15 mouse cellular contexts compared by ENCODE assay signal in genomic region chr6:113465602-113466001, GRCm38 (mm10). TPM values are rescaled to one million over a fixed set of nuclear protein-coding genes. Genes with fewer than 3 reads are reported as not detected.
DNase-seq lines count a peak whose midpoint lies in the region; ATAC-seq and TF ChIP-seq lines count a peak whose summit lies in the region.
"Had no signal": no experiment of that assay in that cellular context is flagged by ENCODE, and none has a peak within 500 bp of the region (broad histone marks: within the 10 kb centered on the region; RNA-seq: fewer than 3 reads in every experiment).

No protein-coding gene starts in this region.

- dilution Hi-C loops in CH12.LX (cut with MboI; ENCODE audit: extremely low pct_ligation_motif_present, extremely low pct_unique_long_range_greater_than_20kb, low sequenced_read_pairs): no loop called here

- in situ Hi-C loops in CH12.LX (cut with MboI; ENCODE audit: low pct_ligation_motif_present, low pct_unique_long_range_greater_than_20kb, low sequenced_read_pairs): no loop called here

- no peak for ATAC-seq in forebrain, postnatal 0 days
- ATAC-seq in forebrain, embryonic 12.5 days (ENCODE audit: low FRiP score): no peak
- ATAC-seq in hindbrain, embryonic 13.5 days (ENCODE audit: low FRiP score): no peak

- H3K4me2 ChIP-seq in forebrain, postnatal 0 days (ENCODE audit: low read depth): no peak overlapping the region
- H3K4me2 ChIP-seq in forebrain, embryonic 12.5 days: no peak overlapping the region
- H3K4me2 ChIP-seq in CH12.LX (ENCODE audit: insufficient read depth, low read depth, poor library complexity, severe bottlenecking): no peak overlapping the region
- H3K4me2 ChIP-seq in hindbrain, embryonic 13.5 days: no peak overlapping the region
- H3K4me2 ChIP-seq: hindbrain, embryonic 15.5 days; liver, embryonic 11.5 days had no signal

- TF ChIP-seq EP300 in CH12.LX (IDR thresholded peaks at IDR 0.05; ENCODE audit: low read length): no peak

- intact Hi-C loops in left cerebral cortex, postnatal 4 days (cut with DNase I): no loop called here
- intact Hi-C loops in left cerebral cortex, postnatal 25 days (cut with DNase I): no loop called here

- no peak; the same call in none of the 2 replicates for TF ChIP-seq RAD21 in CH12.LX (IDR thresholded peaks at IDR 0.05; ENCODE audit: low read depth, low read length)

- DNase-seq in forebrain, postnatal 0 days: no peak
- peak; percentile 76 for DNase-seq in left cerebral cortex, postnatal 4 days
- DNase-seq in left cerebral cortex, postnatal 25 days (ENCODE audit: low spot score in 2 of 2): no peak
- DNase-seq in CH12.LX (ENCODE audit: extremely low read depth): no peak
- no peak for DNase-seq in natural killer cell, adult 2 months (ENCODE audit: low spot score in 2 of 2)
- DNase-seq in left cerebral cortex, adult 8-10 months (ENCODE audit: low spot score in 2 of 2): no peak
- DNase-seq: cerebellum, postnatal 25 days; midbrain, embryonic 14.5 days; thymus, postnatal 14 days had no signal

- no peaks in the 10 kb centered on the region for H3K79me2 ChIP-seq in CH12.LX (replicated peaks; ENCODE audit: control insufficient read depth, extremely low read depth, insufficient read depth, poor library complexity, severe bottlenecking)

- H3K4me3 ChIP-seq in forebrain, postnatal 0 days (ENCODE audit: low read depth, low read length): no peak overlapping the region
- no peak overlapping the region for H3K4me3 ChIP-seq in forebrain, embryonic 12.5 days (replicated peaks)
- no peak overlapping the region for H3K4me3 ChIP-seq in CH12.LX (replicated peaks in 1 of 3; ENCODE audit: low read depth in 2 of 3, low read length in 2 of 3, poor library complexity in 1 of 3)
- no peak overlapping the region for H3K4me3 ChIP-seq in hindbrain, embryonic 13.5 days
- H3K4me3 ChIP-seq: erythroblast, embryonic 14.5 days; hindbrain, embryonic 15.5 days had no signal

- H3K36me3 ChIP-seq in forebrain, postnatal 0 days (ENCODE audit: insufficient read depth): no peaks in the 10 kb centered on the region
- H3K36me3 ChIP-seq in forebrain, embryonic 12.5 days (replicated peaks): no peaks in the 10 kb centered on the region
- H3K36me3 ChIP-seq in CH12.LX (replicated peaks in 1 of 2; ENCODE audit: control insufficient read depth in 1 of 2, insufficient read depth in 1 of 2, low read length in 1 of 2): no peaks in the 10 kb centered on the region
- no peaks in the 10 kb centered on the region for H3K36me3 ChIP-seq in hindbrain, embryonic 13.5 days
- H3K36me3 ChIP-seq: hindbrain, embryonic 15.5 days had no signal

- no peak overlapping the region for H3K9ac ChIP-seq in forebrain, postnatal 0 days
- H3K9ac ChIP-seq in forebrain, embryonic 12.5 days: no peak overlapping the region
- no peak overlapping the region for H3K9ac ChIP-seq in CH12.LX (ENCODE audit: insufficient read depth, low read depth)
- peak overlapping the region; percentile 13; the same call in 1 of the 2 replicates for H3K9ac ChIP-seq in hindbrain, embryonic 13.5 days
- H3K9ac ChIP-seq: hindbrain, embryonic 15.5 days had no signal

- no peak for TF ChIP-seq POLR2A in CH12.LX (IDR thresholded peaks at IDR 0.05; ENCODE audit: low read depth, low read length)

- WGBS in forebrain, postnatal 0 days: 54% methylated on average over 5 of the region's 5 CpGs
- WGBS in forebrain, embryonic 12.5 days: 58% methylated on average over 5 of the region's 5 CpGs
- 54% methylated on average over 5 of the region's 5 CpGs for WGBS in hindbrain, embryonic 13.5 days

- H3K9me3 ChIP-seq in forebrain, postnatal 0 days (ENCODE audit: low read length): no peaks in the 10 kb centered on the region
- H3K9me3 ChIP-seq in forebrain, embryonic 12.5 days: no peaks in the 10 kb centered on the region
- no peaks in the 10 kb centered on the region for H3K9me3 ChIP-seq in CH12.LX (replicated peaks; ENCODE audit: low read length)
- H3K9me3 ChIP-seq in hindbrain, embryonic 13.5 days: no peaks in the 10 kb centered on the region
- H3K9me3 ChIP-seq: hindbrain, embryonic 15.5 days had no signal

- peak; percentile 32; the same call in 1 of the 2 replicates for TF ChIP-seq CTCF in forebrain, postnatal 0 days (IDR thresholded peaks at IDR 0.05; ENCODE audit: low read depth)
- TF ChIP-seq CTCF in CH12.LX (conservative IDR thresholded peaks at IDR 0.05 in 1 of 2, IDR thresholded peaks at IDR 0.05 in 1 of 2; ENCODE audit: low read depth in 2 of 2, low read length in 2 of 2): peak in 1 of 2 experiments; percentile 39; a peak in 2 of 4 replicates

- no peak overlapping the region for H3K27ac ChIP-seq in forebrain, postnatal 0 days (ENCODE audit: low read depth, low read length)
- no peak overlapping the region for H3K27ac ChIP-seq in forebrain, embryonic 12.5 days
- H3K27ac ChIP-seq in CH12.LX (ENCODE audit: insufficient read depth, low read depth): no peak overlapping the region
- no peak overlapping the region for H3K27ac ChIP-seq in hindbrain, embryonic 13.5 days
- H3K27ac ChIP-seq: hindbrain, embryonic 15.5 days had no signal

- peaks cover 8% of the 10 kb centered on the region for H3K27me3 ChIP-seq in forebrain, postnatal 0 days (ENCODE audit: insufficient read depth, low read length)
- H3K27me3 ChIP-seq in forebrain, embryonic 12.5 days: peaks cover 40% of the 10 kb centered on the region
- H3K27me3 ChIP-seq in CH12.LX (replicated peaks): peaks cover 30% of the 10 kb centered on the region
- peaks cover 40% of the 10 kb centered on the region for H3K27me3 ChIP-seq in hindbrain, embryonic 13.5 days

- H3K4me1 ChIP-seq in forebrain, postnatal 0 days (ENCODE audit: insufficient read depth): 0 out of 2 replicates have a peak, but pooled peaks cover 4% of the 10 kb centered on the region
- peaks cover 7% of the 10 kb centered on the region for H3K4me1 ChIP-seq in forebrain, embryonic 12.5 days
- peaks cover 13 to 19% of the 10 kb centered on the region in 2 experiments; a peak in 3 of 4 replicates for H3K4me1 ChIP-seq in CH12.LX (ENCODE audit: control insufficient read depth in 1 of 2, insufficient read depth in 2 of 2)
- peaks cover 13% of the 10 kb centered on the region for H3K4me1 ChIP-seq in hindbrain, embryonic 13.5 days (replicated peaks)

RNA-seq across cellular contexts. Expression of gene Il17rc, which starts 5.6 kb away (rescaled TPM):
- 3.2 and 3.8 TPM in 2 replicates for total RNA-seq in forebrain, postnatal 0 days (2014; rRNA removed)
- 4.3 and 4.8 TPM in 2 replicates for polyA plus RNA-seq in forebrain, postnatal 0 days (2015; fragmentation: Nextera tagmentation; extraction: Ambion mirVana)
- polyA plus RNA-seq in forebrain, embryonic 12.5 days (2016; fragmentation: Nextera tagmentation; extraction: Ambion mirVana): 1.6 and 2.2 TPM in 2 replicates
- total RNA-seq in left cerebral cortex, postnatal 4 days (2021): 1 to 10 TPM; 2.2 to 2.4 TPM
- 1 to 10 TPM; 4.6 to 5.7 TPM for total RNA-seq in left cerebral cortex, postnatal 25 days (2021)
- not detected in 2 replicates for total RNA-seq in CH12.LX (2012; rRNA removed)
- not detected in 2 replicates for total RNA-seq in CH12.LX (2014; rRNA removed)
- not detected in 2 replicates for polyA plus RNA-seq in CH12.LX (2012; ENCODE audit: insufficient read length, low read depth)
- polyA plus RNA-seq in hindbrain, embryonic 13.5 days (2015; fragmentation: Nextera tagmentation; extraction: Ambion mirVana): 2.0 and 2.4 TPM in 2 replicates
- total RNA-seq in left cerebral cortex, adult 8-10 months (2022): 1 to 10 TPM; 5.2 to 8.3 (median 5.6) TPM
- polyA plus RNA-seq: erythroblast, embryonic 14.5 days had no signal

RNA-seq across cellular contexts. Expression of gene Il17re, which starts 7.3 kb away (rescaled TPM):
- not detected in 2 replicates for total RNA-seq in forebrain, postnatal 0 days (2014; rRNA removed)
- 0.14 and 0.28 TPM in 2 replicates for polyA plus RNA-seq in forebrain, postnatal 0 days (2015; fragmentation: Nextera tagmentation; extraction: Ambion mirVana)
- polyA plus RNA-seq in forebrain, embryonic 12.5 days (2016; fragmentation: Nextera tagmentation; extraction: Ambion mirVana): 0.46 and 0.55 TPM in 2 replicates
- total RNA-seq in left cerebral cortex, postnatal 4 days (2021): under 1 TPM; 0.26 to 0.30 TPM
- total RNA-seq in left cerebral cortex, postnatal 25 days (2021): under 1 TPM; 0.34 to 0.66 TPM
- total RNA-seq in CH12.LX (2012; rRNA removed) (0.13 TPM in 1 of 2 replicates, not detected in the other), CH12.LX (2014; rRNA removed) (not detected in 2 replicates)
- 0.13 TPM in 1 of 2 replicates, not detected in the other for polyA plus RNA-seq in CH12.LX (2012; ENCODE audit: insufficient read length, low read depth)
- 0.09 and 0.17 TPM in 2 replicates for polyA plus RNA-seq in hindbrain, embryonic 13.5 days (2015; fragmentation: Nextera tagmentation; extraction: Ambion mirVana)
- total RNA-seq in left cerebral cortex, adult 8-10 months (2022): under 1 TPM; 0.24 to 0.74 (median 0.58) TPM
- polyA plus RNA-seq: erythroblast, embryonic 14.5 days; midbrain, embryonic 14.5 days had no signal

RNA-seq across cellular contexts. Expression of gene Creld1, which starts 17.5 kb away (rescaled TPM):
- 34.0 and 39.5 TPM in 2 replicates for total RNA-seq in forebrain, postnatal 0 days (2014; rRNA removed)
- polyA plus RNA-seq in forebrain, postnatal 0 days (2015; fragmentation: Nextera tagmentation; extraction: Ambion mirVana): 45.5 and 52.7 TPM in 2 replicates
- polyA plus RNA-seq in forebrain, embryonic 12.5 days (2016; fragmentation: Nextera tagmentation; extraction: Ambion mirVana): 39.6 and 43.1 TPM in 2 replicates
- 10 to 100 TPM; 80.4 to 82.1 TPM for total RNA-seq in left cerebral cortex, postnatal 4 days (2021)
- total RNA-seq in left cerebral cortex, postnatal 25 days (2021): 100 to 1,000 TPM; 114 to 121 TPM
- 4.3 and 6.2 TPM in 2 replicates for total RNA-seq in CH12.LX (2012; rRNA removed)
- 3.3 and 3.4 TPM in 2 replicates for total RNA-seq in CH12.LX (2014; rRNA removed)
- 12.9 and 14.3 TPM in 2 replicates for polyA plus RNA-seq in CH12.LX (2012; ENCODE audit: insufficient read length, low read depth)
- 67.2 and 72.4 TPM in 2 replicates for polyA plus RNA-seq in hindbrain, embryonic 13.5 days (2015; fragmentation: Nextera tagmentation; extraction: Ambion mirVana)
- 100 to 1,000 TPM in 3 of 4 experiments, 10 to 100 TPM in 1; 99.3 to 110 (median 105) TPM for total RNA-seq in left cerebral cortex, adult 8-10 months (2022)

RNA-seq across cellular contexts. Expression of gene Jagn1, which starts 23.2 kb away (rescaled TPM):
- total RNA-seq in forebrain, postnatal 0 days (2014; rRNA removed): 37.7 and 43.6 TPM in 2 replicates
- 61.3 and 81.8 TPM in 2 replicates for polyA plus RNA-seq in forebrain, postnatal 0 days (2015; fragmentation: Nextera tagmentation; extraction: Ambion mirVana)
- polyA plus RNA-seq in forebrain, embryonic 12.5 days (2016; fragmentation: Nextera tagmentation; extraction: Ambion mirVana): 68.5 and 71.3 TPM in 2 replicates
- 10 to 100 TPM; 39.1 to 44.9 TPM for total RNA-seq in left cerebral cortex, postnatal 4 days (2021)
- 10 to 100 TPM; 40.9 to 47.4 TPM for total RNA-seq in left cerebral cortex, postnatal 25 days (2021)
- total RNA-seq in CH12.LX (2012; rRNA removed) (69.2 and 83.9 TPM in 2 replicates), CH12.LX (2014; rRNA removed) (90.4 and 106 TPM in 2 replicates)
- 88.3 and 103 TPM in 2 replicates for polyA plus RNA-seq in CH12.LX (2012; ENCODE audit: insufficient read length, low read depth)
- 92.9 and 96.9 TPM in 2 replicates for polyA plus RNA-seq in hindbrain, embryonic 13.5 days (2015; fragmentation: Nextera tagmentation; extraction: Ambion mirVana)
- 10 to 100 TPM; 34.5 to 43.5 (median 39.4) TPM for total RNA-seq in left cerebral cortex, adult 8-10 months (2022)

RNA-seq across cellular contexts. Expression of gene Cidec, which starts 30.0 kb away (rescaled TPM):
- total RNA-seq in forebrain, postnatal 0 days (2014; rRNA removed): not detected in 2 replicates
- not detected in 2 replicates for polyA plus RNA-seq in forebrain, postnatal 0 days (2015; fragmentation: Nextera tagmentation; extraction: Ambion mirVana)
- polyA plus RNA-seq in forebrain, embryonic 12.5 days (2016; fragmentation: Nextera tagmentation; extraction: Ambion mirVana): not detected in 2 replicates
- not detected for total RNA-seq in left cerebral cortex, postnatal 4 days (2021)
- not detected for total RNA-seq in left cerebral cortex, postnatal 25 days (2021)
- total RNA-seq in CH12.LX (2012; rRNA removed) (0.17 TPM in 1 of 2 replicates, not detected in the other), CH12.LX (2014; rRNA removed) (not detected in 2 replicates)
- polyA plus RNA-seq in CH12.LX (2012; ENCODE audit: insufficient read length, low read depth): 0.14 TPM in 1 of 2 replicates, not detected in the other
- not detected in 2 replicates for polyA plus RNA-seq in hindbrain, embryonic 13.5 days (2015; fragmentation: Nextera tagmentation; extraction: Ambion mirVana)
- total RNA-seq in left cerebral cortex, adult 8-10 months (2022): not detected
- total RNA-seq: layer of hippocampus, postnatal 10 days had no signal
- polyA plus RNA-seq: erythroblast, embryonic 14.5 days; hindbrain, embryonic 15.5 days; liver, embryonic 11.5 days; midbrain, embryonic 14.5 days had no signal
